Mouse (Mus musculus) thymus, postnatal 4 days (tissue): Measurements from ENCODE around the gene Lsm11.
"Not testable (repeated sequence)": the region's sequence is repeated elsewhere in the genome, so short reads cannot be mapped to it uniquely, and the experiment has no call there.

ENCODE experiments used
- DNase-seq: peaks from one replicate; pipeline ENCODE4 v3.0.0; 2021

The Lsm11 gene

GRCm38 (mm10) chr11:45881026-45881682 is 63.6 kb downstream of the Lsm11 start:
- no peak for DNase-seq

DNA sequence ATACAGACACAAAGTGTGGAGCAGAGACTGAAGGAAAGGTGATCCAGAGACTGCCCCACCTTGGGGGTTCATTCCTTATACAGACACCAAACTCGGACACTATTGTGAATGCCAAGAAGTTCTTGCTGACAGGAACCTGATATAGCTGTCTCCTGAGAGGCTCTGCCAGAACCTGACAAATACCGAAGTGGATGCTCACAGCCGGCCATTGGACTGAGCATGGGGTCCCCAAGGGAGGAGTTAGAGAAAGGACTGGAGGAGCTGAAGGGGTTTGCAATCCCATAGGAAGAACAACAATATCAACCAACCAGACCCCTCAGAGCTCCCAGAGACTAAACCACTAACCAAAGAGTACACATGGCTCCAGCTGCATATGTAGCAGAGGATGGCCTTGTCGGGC is 65.4 kb downstream of the Lsm11 start:
- DNase-seq: not testable (repeated sequence)
